Mouse (Mus musculus): ENCODE measurements around the gene Tex36. TPM values are rescaled to one million over a fixed set of nuclear protein-coding genes. Genes with fewer than 3 reads are reported as not detected.

Gene Tex36
- total RNA-seq, 2 experiments from 2014 or later: not detected

Other genes with a start within 250 kb of the Tex36 start
- gene Edrf1, start 35.4 kb upstream of the Tex36 start, total RNA-seq (2021): 1 to 10 TPM; 7.0 to 8.1 TPM
- gene Mmp21, start 77.9 kb upstream of the Tex36 start, total RNA-seq (2021): not detected
- 10 to 100 TPM; 63.9 to 73.9 TPM for gene Bccip, start 107.2 kb upstream of the Tex36 start, total RNA-seq (2021)
- gene Uros, start 107.9 kb upstream of the Tex36 start, total RNA-seq (2021): 10 to 100 TPM; 14.3 to 15.7 TPM
- not detected for gene Fank1, start 174.7 kb upstream of the Tex36 start, total RNA-seq (2021)
- gene Dhx32, start 180.6 kb upstream of the Tex36 start, total RNA-seq (2021): 10 to 100 TPM; 28.9 to 30.6 TPM

All from gastrocnemius, postnatal 36 days (tissue).